Mouse (Mus musculus) thymus, adult 2 months (tissue): ENCODE measurements around the gene Hsd11b1.

Experiments
- CTCF ChIP-seq: fragments of 200-500 bp; IDR thresholded peaks from 2 replicates; pipeline ENCODE4 v1.5.1; 2012; ENCODE audit warnings: mild to moderate bottlenecking, control low read depth, low read length, moderate library complexity, borderline replicate concordance; ENCODE audit not compliant: control insufficient read depth, poor library complexity, insufficient read depth; ENCODE audit errors: extremely low read depth
- POLR2A ChIP-seq: fragments of 200-500 bp; IDR thresholded peaks from 2 replicates; pipeline ENCODE4 v1.6.1; 2012; ENCODE audit warnings: mild to moderate bottlenecking, low read length, control low read depth, moderate library complexity; ENCODE audit not compliant: control insufficient read depth, poor library complexity, insufficient read depth; ENCODE audit errors: extremely low read depth

DNA sequence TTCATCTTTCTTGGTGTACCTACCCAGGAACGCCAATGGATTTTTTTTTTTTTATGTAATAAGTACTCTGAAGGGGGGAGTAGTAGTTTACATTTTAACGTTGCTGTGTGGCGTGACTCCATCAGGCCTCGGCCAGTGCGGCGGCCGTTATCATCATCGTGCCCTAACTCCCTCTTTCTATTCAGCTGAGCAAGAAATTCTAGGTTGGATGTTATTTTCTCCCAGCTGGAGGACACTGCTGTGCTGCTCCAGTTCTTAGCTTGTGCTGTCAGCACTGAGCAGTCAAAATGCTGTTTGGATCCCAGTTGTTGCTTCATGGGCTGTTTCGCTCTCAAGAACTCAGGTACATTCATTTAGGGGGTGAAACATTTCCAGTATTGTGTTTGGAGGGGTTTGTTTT, 4.3 kb downstream of the Hsd11b1 start:
- no peak for TF ChIP-seq POLR2A
- no peak for TF ChIP-seq CTCF
